Mouse (Mus musculus) embryo, embryonic 11 days (tissue): ENCODE measurements at regions not wholly inside any gene's neighbourhood (a gene's known extent, or its start where the extent isn't known, plus 50 kb on each side); places are given as distances from the start of the nearest gene placed in this dataset.
A peak's percentile ranks its signal among the peaks of the same experiment; 100 is the strongest.

ENCODE experiments used
- DNase-seq: peaks from one replicate; pipeline ENCODE4 v3.0.0-alpha.2; 2015

DNA sequence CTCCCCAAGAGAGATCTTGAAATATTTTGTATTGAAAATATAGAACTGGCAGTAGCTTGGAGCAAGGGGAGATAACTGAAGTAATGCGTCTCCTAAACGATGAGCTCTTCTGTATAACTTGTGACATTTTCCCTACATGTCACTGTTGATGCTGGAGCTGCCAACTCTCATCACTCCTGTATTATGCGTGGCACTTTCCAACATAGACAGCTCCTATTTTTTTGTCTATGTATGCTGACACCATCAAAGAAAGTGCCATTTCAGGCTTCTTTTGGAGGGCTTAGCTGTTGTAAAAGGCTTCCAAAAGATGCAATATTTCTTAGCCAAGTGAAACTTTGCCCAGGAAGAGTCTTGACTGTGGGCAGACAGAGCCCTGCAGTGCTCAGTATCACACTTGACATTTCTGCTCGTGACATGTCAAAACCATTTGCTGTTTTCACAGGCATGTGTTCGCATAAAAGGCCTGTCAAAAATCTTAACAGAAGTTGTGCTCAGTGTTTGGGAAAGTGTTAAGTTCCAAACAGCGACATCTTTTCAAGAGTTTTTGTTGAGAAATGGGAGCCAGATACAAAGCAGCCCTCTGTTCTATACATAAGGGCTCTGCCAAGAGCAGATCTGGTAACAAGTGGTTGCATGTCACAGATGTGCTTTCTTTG, 53.6 kb upstream of the Otol1 start:
- DNase-seq: peak; percentile 5

DNA sequence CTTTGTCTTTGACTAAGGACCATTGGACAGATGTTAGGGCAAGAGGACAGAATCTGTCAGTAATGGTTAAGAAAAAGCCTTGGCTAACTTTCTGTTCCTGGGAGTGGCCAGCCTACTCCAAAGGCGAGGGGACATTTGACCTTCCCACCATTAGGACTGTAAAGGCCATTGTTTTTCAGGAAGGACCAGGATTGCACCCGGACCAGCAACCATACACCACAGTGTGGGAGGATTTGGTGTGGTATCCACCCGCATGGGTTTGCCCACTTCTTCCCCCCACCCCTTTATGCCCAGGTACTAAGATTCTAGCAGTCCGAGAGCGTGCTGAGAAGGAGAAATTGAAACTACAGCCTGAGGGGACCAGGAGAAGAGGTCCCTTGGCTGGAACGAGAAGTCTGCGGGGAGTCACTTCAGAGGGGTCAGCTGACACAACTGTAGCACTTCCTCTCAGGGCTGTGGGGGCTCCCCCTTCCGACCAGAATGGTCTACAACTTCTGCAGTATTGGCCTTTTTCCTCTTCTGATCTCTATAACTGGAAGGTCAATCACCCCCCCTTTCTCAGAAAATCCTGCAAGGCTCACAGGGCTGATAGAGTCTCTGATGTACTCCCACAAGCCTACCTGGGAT, 63.2 kb upstream of the Sptssb start:
- no peak for DNase-seq

DNA sequence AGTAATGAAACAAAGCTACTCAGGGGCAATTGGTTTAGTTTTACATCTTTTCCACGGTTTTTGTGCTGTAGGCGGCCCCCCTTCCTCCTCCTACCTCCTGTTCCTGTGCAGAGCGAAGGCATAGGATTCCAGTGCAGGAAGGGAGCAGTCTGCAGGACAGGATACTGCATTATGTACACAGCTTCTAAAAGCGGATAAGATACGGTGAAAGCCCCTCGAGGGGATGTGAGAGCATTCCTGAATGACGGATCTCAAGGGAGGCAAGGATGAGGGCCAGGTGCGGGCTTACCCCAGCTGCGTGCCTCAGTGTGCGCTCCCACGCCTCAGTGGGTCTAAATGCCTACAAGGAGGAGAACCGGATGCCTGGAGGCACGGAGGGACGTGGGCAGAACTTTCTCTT, 53.1 kb upstream of the Sptssb start:
- peak; percentile 31 for DNase-seq

GRCm38 (mm10) chr3:69910073-69910472, 50.3 kb upstream of the Sptssb start:
- no peak for DNase-seq
